Mouse (Mus musculus) adrenal gland, postnatal 4 days (tissue): ENCODE results near the gene Gna14. TPM values are rescaled to one million over a fixed set of nuclear protein-coding genes. Genes with fewer than 3 reads are reported as not detected.

Source experiments
- DNase-seq, 2 experiments: peaks; one replicate each; pipeline ENCODE4 v3.0.0; 2021 to 2022; ENCODE audit warnings: low spot score in 2 of 2, mixed read lengths in 2 of 2
- total RNA-seq, 2 experiments: library from RNA; stranded (reverse); gene quantifications; 2 replicates each; pipeline ENCODE4 v1.2.3; 2021

Gna14 gene
- total RNA-seq, 2 experiments from 2014 or later, result 21.8 to 24.8 TPM

DNA sequence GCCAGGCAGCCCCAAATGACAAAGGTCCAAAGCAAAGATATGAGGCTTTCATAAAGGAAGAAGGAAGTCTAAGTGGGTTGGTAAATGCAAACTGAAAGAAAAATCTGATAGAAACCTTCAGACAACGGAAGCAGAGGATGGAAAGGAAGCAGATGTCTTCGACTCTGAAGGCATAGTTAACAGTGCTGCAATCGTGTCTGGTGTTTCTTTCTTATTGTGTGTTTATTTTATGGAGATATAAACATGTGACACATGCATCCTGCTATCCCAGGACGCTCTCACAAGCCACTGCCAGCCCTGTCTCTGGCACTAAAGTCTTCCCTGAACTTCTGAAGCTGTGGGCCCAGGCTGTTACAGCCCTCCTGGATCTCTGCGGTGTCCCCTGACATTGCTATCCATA is 13.2 kb downstream of the Gna14 start:
- DNase-seq, result no peak

DNA sequence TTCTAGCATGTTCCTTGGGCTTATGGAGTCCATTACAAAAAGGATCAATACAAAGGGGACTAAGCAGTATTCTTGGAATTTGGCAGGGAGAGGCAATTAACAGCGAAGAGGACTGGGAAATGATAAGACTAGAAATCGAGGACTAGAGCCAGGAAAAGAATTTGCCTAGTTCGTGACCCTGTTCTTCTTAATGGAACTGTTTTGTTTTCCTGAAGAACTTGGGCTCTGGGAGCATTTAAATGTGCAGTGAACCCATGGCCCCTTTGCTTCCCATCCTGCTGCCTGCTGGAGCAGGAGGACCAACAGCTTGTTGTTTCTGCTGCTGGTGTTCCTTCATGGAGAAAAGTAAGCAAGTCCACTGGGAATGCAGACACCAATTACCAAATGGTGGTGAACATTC is 15.3 kb downstream of the Gna14 start:
- DNase-seq, result no peak

DNA sequence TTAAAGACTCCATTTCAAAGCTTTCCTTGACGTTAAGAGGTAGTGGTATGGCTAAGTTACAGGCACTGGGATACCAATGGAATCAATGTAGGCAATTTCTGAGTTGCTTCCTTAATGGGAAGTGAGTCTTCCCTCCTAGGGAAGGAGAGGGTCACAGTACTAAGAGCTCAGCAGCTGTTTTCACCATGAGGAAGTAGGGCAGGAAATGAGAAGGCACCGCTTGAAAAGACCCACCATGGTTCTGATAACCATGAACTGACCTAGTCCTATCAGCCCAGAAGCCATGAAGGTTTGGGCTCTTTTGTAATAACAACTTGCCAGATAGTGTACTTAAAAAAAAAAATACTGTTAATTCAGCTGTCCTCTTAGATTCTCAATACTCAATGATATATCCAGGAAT is 20.6 kb downstream of the Gna14 start:
- DNase-seq, result no peak

DNA sequence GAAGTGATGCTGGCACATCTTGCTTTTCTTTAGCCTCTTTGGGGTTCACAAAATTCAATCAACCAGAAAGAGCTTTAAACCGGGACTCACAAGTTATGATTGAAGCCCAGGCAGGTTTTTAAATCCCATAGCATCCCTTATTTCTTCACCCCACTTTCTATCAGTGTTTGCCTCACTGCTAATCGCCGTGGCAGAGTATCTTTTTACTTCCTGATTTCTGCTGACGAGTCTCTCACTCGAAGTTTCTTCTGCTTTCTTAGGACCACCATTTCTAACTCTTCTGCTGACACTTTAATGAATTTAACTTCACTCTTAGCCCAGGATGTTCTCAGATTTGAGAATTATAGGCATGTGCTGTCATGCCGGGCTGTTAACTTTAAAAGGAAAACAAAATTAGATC is 21.6 kb downstream of the Gna14 start:
- DNase-seq, result no peak

DNA sequence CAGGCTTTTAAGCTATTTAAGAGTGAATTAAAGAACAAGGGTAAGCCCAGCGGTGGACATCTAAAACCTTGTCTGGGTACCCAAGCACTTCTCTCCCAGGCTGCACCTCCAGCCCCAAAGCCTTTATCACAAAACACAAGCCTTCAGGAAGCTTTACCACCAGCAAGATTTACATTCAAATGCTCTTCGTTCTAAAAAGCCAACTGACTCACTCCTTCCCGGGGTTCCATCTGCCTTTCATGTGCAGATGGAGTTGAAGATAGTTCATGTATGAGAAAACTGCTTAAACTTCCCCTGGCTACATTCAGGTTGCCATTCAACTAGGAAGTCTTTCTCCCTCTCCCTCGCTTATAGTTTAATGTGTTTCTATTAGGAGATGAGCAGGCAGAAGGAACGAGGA is 23.8 kb downstream of the Gna14 start:
- DNase-seq, result no peak

DNA sequence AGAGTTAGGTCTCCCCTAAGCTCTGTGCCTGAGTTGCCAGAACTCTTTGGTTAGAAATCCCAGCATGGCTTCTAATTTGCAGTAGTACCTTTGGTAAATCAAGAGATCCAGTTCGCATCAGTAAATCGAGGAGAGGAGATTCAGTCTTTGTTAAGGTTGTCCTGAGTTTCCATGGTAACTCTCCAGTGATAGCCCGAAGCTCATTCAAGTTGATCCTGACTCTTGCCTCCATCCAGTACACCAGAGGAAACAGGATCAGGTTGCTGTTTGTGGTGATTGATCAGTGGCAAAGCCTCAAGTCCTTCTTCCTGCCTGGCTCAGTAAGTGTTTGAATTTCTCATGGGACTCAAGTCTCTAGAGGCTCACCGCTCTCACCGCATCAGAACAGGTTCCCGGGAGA is 24.7 kb downstream of the Gna14 start:
- no peak for DNase-seq

DNA sequence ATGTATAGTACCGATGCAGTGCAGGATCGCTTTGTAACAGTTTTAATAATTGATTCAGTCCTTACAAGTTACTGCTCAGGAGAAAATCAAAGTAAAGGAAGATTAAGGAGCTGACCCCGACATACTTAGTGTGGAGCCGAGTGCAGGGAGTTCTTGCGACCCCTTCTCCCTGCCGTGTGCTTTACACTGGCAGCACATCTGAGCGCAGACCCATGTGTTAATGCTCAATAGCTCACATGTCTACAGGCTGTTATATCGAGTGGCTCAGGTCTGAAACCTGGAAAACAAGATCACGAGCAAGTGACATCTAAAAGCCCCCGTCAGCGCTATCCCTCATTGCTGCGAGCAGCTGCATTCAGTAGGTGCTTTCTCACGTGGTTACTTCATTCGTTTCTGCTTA is 25.3 kb downstream of the Gna14 start:
- DNase-seq, result no peak

DNA sequence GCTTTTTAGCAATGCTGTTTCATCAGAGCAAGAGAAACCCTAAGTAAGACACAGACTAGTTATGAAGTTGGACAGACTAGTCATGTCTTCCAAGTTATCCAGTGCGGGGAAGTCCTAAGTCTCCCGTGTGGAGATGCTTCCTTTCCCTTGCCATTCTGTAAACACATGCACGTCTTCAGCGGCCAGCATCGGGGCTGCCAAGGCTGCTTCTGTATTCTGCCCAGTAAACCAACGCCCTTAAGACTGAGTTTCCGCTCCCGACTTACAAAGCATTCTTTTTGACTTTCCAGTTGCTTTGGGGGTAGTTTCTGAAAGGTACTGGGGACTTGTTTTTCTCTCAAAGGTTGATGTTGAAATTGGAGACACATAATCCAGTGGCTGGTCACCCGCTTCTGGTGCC is 26.9 kb downstream of the Gna14 start:
- no peak for DNase-seq

DNA sequence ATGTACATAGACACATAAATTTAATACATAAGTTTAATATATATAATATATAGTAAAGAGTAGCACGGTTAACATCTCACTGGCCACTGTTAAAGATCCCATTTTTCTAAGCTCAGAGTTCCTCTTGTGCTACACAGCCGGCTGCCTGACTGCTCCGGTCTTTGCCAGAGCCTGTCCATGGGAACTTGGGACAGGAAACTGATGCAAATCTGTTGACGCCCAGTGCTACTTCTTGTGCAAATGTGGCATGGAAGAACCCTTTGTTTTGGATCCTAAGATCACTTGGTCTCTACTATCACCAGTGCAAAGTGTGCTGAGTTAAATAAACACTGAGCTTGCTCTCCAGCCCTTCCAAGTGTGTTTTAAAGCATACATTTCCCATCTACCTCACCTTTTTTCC is 29.2 kb downstream of the Gna14 start:
- DNase-seq, result no peak

DNA sequence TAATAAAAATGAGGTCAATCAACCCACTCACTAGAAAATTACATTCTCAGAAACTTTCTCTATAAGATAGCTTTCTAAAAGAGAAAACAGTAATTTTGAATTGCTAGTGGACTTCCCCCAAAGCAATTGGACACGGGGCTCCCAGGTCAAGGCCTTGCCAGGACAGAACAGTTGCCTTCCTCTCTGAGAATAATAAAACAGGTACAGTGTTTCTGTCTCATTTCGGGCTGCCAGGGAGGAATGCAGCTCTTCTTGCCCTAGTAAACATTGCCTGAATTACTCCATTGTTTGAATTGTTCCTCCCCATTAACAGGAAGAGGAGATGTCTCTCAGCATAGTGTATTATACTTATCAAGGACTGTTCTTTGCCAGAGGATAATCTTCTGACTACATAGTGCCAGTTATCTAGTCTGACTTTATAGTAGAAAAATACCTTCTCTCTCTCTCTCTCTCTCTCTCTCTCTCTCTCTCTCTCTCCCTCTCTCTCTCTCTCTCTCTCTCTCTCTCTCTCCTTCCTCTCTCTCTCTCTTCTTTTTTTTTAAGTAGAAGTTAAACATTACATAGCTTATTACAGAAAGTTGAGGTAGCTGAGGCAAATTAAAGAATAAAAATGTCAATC is 33.3 kb downstream of the Gna14 start:
- DNase-seq, result no peak

DNA sequence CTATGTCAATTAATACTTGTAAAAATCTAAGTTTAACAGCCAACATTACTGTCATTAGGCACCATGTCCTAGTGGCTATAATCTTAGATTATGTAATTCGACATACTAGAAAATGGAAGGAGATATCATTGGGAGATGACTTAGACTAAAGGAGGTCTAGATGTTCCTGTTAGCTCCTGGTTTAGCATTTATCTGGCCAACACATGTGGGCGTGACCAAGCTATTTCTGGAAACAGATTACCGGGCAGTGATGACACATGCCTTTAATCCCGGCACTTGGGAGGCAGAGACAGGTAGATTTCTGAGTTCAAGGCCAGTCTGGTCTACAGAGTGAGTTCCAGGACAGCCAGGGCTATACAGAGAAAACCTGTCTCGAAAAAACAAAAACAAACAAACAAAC is 37.1 kb downstream of the Gna14 start:
- DNase-seq, result no peak

DNA sequence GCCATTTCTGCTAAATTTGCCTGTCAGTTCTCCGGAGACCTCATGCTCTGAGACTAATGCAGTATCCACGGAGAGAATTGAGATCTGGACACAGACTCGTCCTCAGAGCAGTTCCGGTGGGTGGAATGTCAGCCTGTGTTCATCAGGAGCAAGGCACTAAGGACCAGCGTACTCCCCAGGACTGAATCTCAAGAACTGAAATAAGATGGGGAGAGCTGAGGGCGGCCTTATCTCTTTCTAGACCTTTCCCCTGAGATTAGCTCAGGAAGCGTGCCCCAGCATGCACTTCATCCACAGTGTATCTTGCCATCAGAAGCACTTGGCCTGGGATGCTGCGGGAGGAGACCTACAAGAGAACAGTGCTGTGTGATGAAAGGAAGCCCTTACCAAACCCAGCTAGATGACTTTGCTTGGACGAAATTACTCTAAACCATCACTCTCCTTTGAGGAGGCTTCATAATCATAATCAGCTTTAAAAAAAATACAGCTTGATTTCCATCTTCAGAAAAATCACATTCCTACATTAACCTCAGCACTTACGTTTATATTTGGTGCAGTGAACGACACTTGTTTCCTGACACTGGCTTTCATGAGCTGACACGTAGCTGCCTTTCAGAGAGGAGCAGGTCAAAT is 41.9 kb downstream of the Gna14 start:
- DNase-seq, result no peak

DNA sequence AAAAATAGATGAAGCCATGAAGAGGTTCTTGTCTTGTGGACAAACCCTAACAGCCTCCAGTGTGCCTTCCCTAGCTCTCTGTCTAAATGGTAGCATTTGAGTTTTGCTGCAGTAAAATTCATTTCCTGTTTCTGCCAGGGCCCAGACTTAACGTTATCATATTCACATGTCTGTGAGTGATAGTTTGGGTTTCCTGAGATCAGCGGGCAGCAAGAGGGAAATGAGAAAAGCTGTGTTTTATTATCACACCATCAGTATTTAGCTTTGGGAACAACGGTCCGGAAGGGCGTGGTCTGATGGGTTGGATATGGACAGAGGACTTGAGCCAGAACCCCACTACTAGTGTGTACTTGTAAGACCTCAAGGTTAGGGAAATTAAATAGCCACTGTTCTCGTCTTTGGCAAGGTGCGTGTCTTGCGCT is 42.6 kb downstream of the Gna14 start:
- DNase-seq, result no peak

DNA sequence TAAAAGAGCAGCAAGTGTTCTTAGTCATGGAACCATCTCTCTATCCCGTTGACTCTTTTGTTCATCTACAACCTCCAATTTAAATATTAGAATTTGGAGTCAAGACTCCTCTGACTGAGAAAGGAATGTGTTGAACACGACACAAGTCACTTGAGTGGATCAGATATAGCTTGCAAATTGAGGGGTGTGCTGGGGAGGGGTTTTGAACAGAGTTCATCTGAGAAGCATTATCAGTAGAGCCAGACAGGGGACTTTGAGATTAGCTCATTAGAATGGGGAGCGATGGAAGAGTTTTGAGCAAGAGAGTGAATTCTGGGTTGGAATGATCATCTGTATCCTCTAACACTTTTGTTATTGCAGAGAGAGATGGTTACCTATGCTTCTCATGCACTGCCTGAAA is 46.5 kb downstream of the Gna14 start:
- no peak for DNase-seq

DNA sequence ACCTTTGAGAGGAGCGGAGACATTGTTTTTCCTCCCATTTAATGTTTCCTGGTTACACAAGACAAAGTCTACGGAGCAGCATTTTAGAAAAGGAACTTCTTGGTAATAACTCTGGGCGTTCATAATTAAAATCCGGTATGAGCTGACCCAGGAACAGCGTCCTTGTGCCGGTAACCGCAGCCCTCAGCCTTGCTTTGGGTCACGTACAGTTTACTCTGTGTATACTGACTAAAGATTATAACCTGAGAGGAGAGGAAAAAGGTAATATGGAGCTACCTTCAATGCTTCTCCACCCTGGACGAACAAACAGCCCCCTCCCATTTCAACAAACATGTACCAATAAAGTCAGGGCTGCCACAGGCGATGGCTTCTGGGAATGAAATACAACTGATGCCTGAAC is 48.7 kb downstream of the Gna14 start:
- DNase-seq, result no peak

DNA sequence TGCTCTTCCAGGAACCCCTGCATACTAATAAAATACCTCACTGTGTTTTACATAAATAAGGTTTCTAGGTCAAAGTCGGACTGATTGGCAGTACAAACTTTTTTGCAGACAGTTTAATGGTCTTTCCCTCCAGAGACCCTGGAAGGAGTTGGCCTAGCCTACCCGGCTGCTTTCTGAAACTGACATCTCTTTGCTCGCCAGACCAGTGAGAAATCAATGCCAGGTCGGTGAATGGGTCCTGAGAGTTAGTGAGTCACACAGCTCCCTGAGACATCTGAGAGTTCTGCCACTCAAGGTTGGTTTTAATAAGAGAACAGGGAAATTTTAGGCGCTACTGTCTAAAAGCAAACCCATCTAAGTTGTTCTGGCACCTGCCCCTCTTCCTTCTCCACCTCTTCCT is 49.1 kb downstream of the Gna14 start:
- DNase-seq, result no peak

DNA sequence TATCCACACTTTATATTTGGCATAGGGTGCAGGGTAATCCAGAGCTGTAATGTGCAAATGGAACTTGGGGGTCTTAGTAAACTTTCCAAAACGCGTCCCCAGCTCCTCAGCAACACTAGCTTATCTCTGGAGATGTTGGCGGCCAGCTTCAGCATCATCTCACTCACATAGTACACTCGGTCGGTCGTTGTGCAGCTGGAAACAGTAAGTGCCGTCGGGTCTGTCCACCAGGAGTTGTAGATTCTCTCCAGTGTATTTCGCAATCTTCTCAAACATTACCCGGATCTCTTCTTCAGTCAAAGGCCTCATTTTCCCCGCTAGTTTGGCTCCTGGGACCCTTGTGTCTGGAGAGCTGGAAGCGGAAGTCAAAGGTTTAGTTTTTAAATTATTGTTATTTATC is 55.2 kb downstream of the Gna14 start:
- DNase-seq, result no peak

DNA sequence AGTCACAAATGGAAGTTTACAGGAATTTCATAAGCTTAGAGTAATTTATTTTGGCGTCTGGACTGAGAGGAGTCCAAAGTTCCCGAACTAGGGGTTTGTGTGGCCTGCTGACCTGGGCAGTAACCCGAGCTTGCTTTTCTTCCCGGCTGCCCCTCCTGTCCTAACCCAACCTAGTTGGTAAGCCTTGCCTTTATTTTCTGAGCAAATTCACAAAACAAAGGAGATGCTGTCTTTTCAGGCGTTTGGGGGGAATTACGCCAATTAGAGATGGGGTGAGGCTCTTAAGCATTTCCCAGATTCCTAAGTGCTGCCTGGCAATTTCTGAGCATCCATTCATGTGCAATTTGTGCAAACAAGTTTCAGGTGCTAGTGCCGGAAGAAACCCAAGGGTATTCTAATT is 55.9 kb downstream of the Gna14 start:
- no peak for DNase-seq

DNA sequence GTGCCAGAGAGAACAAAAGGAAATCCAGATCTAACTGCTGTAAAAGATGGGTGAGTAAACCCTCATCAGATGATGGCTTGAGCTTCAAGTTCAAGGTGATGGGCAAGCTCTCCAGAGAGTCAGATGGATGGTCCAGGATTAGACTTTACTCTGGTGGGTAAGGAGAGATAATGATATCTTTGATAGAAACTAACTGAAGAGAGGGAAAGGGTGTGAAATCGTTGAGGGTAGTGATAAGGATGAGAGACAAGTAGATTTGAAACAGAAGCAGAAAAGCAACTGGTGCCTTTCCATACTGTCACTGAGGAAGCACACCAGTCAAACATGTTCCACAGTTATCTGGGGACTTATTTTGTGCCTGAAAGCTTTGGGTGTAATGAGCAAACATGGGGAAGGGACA is 56.9 kb downstream of the Gna14 start:
- no peak for DNase-seq

DNA sequence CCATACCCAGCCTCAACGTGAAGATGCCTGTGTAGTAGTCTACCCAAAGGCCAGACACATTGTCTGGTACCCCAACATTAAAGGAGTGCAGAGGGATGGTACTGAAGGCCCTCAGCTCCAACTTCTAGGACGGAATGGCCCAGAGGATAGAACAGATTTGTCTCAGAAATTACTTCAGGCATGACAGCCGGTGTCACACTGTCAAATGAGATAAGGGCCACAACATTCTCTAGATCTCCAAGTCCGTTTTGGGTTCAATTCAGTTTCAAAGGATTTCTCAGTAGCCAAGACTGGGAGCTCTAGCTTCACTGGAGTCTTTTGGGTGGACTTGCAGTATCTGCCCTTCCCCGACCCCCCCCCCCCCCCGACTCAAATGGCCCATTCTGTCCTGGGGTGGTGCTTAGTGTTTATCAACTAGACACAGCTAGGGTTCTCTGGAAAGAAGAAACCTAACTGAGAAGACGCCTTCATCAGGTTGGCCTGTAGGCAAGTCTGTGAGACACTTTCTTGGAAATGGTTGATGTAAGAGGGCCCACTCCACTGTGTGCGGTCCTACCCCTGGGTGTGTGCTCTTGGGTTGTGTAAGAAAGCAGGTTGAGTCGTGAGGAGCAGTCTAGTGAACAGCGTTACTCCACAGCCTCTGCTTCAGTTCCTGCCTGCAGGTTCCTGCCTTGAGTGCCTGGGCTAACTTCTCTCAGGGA is 59.4 kb downstream of the Gna14 start:
- no peak for DNase-seq

DNA sequence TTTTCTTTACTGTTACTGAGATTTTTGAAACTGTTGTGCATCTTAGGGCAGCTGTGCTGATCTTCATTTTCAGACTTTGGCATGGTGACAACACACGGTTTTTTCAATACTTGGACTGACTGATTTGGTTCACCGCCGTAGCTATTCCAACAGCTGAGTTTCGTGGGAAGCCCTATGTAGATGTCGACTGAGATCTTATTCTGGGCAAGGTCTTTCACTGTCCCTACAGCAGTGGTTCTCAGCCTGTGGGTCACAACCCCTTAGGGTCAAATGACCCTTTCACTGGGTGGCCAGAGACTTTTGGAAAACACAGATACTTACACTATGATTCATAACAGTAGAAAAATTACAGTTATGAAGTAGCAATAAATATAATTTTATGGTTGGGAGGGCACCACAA is 60.5 kb downstream of the Gna14 start:
- DNase-seq, result no peak

DNA sequence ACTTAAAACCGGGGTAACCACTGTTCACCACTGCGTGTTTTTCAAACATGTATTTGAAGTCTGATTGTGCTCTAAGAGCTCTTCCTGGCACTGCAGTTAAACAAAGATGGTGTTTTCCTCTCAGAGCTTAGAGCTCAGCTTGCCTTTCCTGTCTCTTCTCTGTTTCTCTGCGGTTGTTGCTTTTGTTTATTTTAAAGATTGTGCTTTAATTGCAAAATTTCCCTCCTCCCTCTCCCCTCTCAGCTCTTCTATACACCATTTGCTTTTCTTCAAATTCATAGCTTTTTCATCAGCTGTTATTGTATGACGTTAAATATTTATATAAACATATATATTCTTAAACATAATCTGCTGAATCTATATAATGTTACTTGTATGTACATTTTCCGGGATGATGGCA is 66.5 kb downstream of the Gna14 start:
- DNase-seq, result no peak
